Mouse (Mus musculus): ENCODE results near the gene Tbxas1. TPM values are rescaled to one million over a fixed set of nuclear protein-coding genes. Genes with fewer than 3 reads are reported as not detected.

Gene Tbxas1
- total RNA-seq, 2 experiments from 2014 or later, result 0.67 to 0.72 TPM

DNA sequence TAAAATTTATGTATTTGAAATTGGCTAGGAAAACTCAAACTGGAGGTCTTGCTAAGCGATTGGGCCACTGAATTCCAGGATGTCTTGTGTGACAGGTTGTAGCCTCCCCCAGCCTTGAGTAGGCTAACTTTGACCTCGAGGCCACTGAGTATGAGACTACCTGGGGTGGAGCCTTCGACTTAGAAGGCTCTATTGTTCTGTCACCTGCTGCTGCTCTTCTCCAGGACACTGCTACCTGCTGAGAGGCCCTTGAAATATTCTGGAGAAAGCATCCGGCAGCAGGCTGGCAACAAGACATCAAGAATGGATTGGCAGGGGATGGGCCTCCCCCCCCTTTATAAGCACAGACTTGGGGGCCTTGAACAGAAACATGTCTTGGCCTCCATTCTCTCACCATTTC lies 256.3 kb downstream of the Tbxas1 start:
- no peak for DNase-seq

DNA sequence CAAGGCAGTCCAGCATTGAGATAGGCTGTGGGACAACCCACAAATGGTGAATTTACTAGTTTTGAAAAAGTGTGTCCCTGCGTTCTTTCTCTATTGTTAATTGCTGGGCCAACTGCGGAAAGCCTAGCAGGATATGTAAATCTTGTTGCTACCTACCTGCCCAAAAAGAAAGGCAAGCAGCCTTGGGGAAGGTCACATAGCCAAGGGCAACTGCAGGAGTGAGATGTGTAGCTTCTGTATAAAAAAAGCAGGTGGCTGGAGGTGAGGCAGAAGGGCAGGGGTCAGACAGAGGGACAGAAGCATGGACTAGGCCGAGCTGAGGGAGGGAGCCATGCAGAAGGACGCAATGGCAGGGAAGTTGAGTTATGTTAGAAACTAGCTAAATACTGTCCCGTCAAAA lies 257.4 kb downstream of the Tbxas1 start:
- no peak for DNase-seq

Other genes starting within 250 kb of the Tbxas1 start
- under 1 TPM; 0.38 to 0.41 TPM for gene Klrg2, start 238.2 kb upstream of the Tbxas1 start, total RNA-seq (2021)
- under 1 TPM; 0.19 to 0.64 TPM for gene Clec2l, start 212.3 kb upstream of the Tbxas1 start, total RNA-seq (2021)
- gene Hipk2, start 761 bp downstream of the Tbxas1 start, total RNA-seq (2021), result 10 to 100 TPM; 69.0 to 78.5 TPM
- gene Parp12, start 242.9 kb downstream of the Tbxas1 start, total RNA-seq (2021), result 1 to 10 TPM; 3.4 to 3.5 TPM

Data from gastrocnemius, postnatal 25 days (tissue).